Mouse (Mus musculus): ENCODE data around the gene Aak1. TPM values are rescaled to one million over a fixed set of nuclear protein-coding genes. Genes with fewer than 3 reads are reported as not detected.

Aak1 gene
- polyA plus RNA-seq, 1 experiment from 2014 or later: 37.3 TPM

- peaks cover 10% of the 10 kb centered on the region for H3K4me1 ChIP-seq (replicated peaks)
- H3K9ac ChIP-seq: no peak overlapping the region
- no peak for ATAC-seq (ENCODE audit: low read depth)
- H3K4me2 ChIP-seq: no peak overlapping the region
- H3K27me3 ChIP-seq: peaks cover 9% of the 10 kb centered on the region; the same call in 1 of the 2 replicates
- H3K4me3 ChIP-seq: no peak overlapping the region
- H3K9me3 ChIP-seq: no peaks in the 10 kb centered on the region
- no peak overlapping the region for H3K27ac ChIP-seq (replicated peaks)
- no peaks in the 10 kb centered on the region for H3K36me3 ChIP-seq
- 68% methylated on average over 7 of the region's 7 CpGs for WGBS
These were observed 28.6 kb upstream of the Aak1 start for GRCm38 (mm10) chr6:86820690-86821089.

- Histone ChIP-seq H3K4me2 (peak overlapping the region; percentile 49), H3K36me3 (no peaks in the 10 kb centered on the region), H3K27ac (replicated peaks) (no peak overlapping the region), H3K27me3 (peaks cover 9% of the 10 kb centered on the region; the same call in 1 of the 2 replicates), H3K9ac (peak overlapping the region; percentile 57), H3K4me1 (replicated peaks) (peaks cover 10% of the 10 kb centered on the region), H3K9me3 (no peaks in the 10 kb centered on the region), H3K4me3 (peak overlapping the region; percentile 13)
- ATAC-seq (ENCODE audit: low read depth): peak; percentile 43; the same call in 1 of the 2 replicates
- WGBS: 6% methylated on average over 19 of the region's 19 CpGs
These were observed 26.8 kb upstream of the Aak1 start for GRCm38 (mm10) chr6:86822285-86823050.

- no peak overlapping the region for H3K9ac ChIP-seq
- no peaks in the 10 kb centered on the region for H3K36me3 ChIP-seq
- 44% methylated on average over 9 of the region's 9 CpGs for WGBS
- H3K27ac ChIP-seq (replicated peaks): no peak overlapping the region
- peak overlapping the region; percentile 13; the same call in 1 of the 2 replicates for H3K4me3 ChIP-seq
- H3K4me1 ChIP-seq (replicated peaks): peaks cover 10% of the 10 kb centered on the region
- H3K4me2 ChIP-seq: peak overlapping the region; percentile 49
- H3K27me3 ChIP-seq: peaks cover 9% of the 10 kb centered on the region; the same call in 1 of the 2 replicates
- no peaks in the 10 kb centered on the region for H3K9me3 ChIP-seq
- no peak for ATAC-seq (ENCODE audit: low read depth)
These were observed 26.3 kb upstream of the Aak1 start for GRCm38 (mm10) chr6:86823051-86823431.

GRCm38 (mm10) chr6:86823824-86824223, 25.5 kb upstream of the Aak1 start:
- H3K27ac ChIP-seq (replicated peaks): no peak overlapping the region
- H3K36me3 ChIP-seq: no peaks in the 10 kb centered on the region
- H3K4me1 ChIP-seq (replicated peaks): peaks cover 10% of the 10 kb centered on the region
- no peaks in the 10 kb centered on the region for H3K9me3 ChIP-seq
- no peak overlapping the region for H3K4me3 ChIP-seq
- peaks cover 9% of the 10 kb centered on the region; the same call in 1 of the 2 replicates for H3K27me3 ChIP-seq
- ATAC-seq (ENCODE audit: low read depth): no peak
- WGBS: 49% methylated on average over 10 of the region's 10 CpGs
- no peak overlapping the region for H3K9ac ChIP-seq
- no peak overlapping the region for H3K4me2 ChIP-seq

GRCm38 (mm10) chr6:86824401-86824800, 24.9 kb upstream of the Aak1 start:
- Histone ChIP-seq H3K4me3 (no peak overlapping the region), H3K4me1 (replicated peaks) (peaks cover 10% of the 10 kb centered on the region), H3K9ac (no peak overlapping the region), H3K36me3 (no peaks in the 10 kb centered on the region), H3K27me3 (peaks cover 9% of the 10 kb centered on the region; the same call in 1 of the 2 replicates), H3K4me2 (no peak overlapping the region), H3K9me3 (no peaks in the 10 kb centered on the region), H3K27ac (replicated peaks) (no peak overlapping the region)
- WGBS: 91% methylated on average over 7 of the region's 7 CpGs
- ATAC-seq (ENCODE audit: low read depth): no peak

- H3K9ac ChIP-seq: no peak overlapping the region
- no peak for ATAC-seq (ENCODE audit: low read depth)
- H3K9me3 ChIP-seq: no peaks in the 10 kb centered on the region
- H3K36me3 ChIP-seq: no peaks in the 10 kb centered on the region
- no peak overlapping the region for H3K4me3 ChIP-seq
- H3K4me2 ChIP-seq: no peak overlapping the region
- peaks cover 6% of the 10 kb centered on the region for H3K4me1 ChIP-seq (replicated peaks)
- WGBS: 91% methylated on average over 2 of the region's 2 CpGs
- H3K27ac ChIP-seq (replicated peaks): no peak overlapping the region
- H3K27me3 ChIP-seq: peaks cover 9% of the 10 kb centered on the region; the same call in 1 of the 2 replicates
These were observed 21.9 kb upstream of the Aak1 start for GRCm38 (mm10) chr6:86827432-86827831.

- Histone ChIP-seq H3K9me3 (no peaks in the 10 kb centered on the region), H3K4me3 (no peak overlapping the region), H3K36me3 (no peaks in the 10 kb centered on the region), H3K4me2 (no peak overlapping the region), H3K27ac (replicated peaks) (no peak overlapping the region), H3K27me3 (no peaks in the 10 kb centered on the region), H3K9ac (no peak overlapping the region), H3K4me1 (replicated peaks) (no peaks in the 10 kb centered on the region)
- 85% methylated on average over 6 of the region's 6 CpGs for WGBS
- ATAC-seq (ENCODE audit: low read depth): no peak
These were observed 19.5 kb upstream of the Aak1 start for GRCm38 (mm10) chr6:86829768-86830167.

GRCm38 (mm10) chr6:86830738-86831500, 18.4 kb upstream of the Aak1 start:
- no peaks in the 10 kb centered on the region for H3K27me3 ChIP-seq
- ATAC-seq (ENCODE audit: low read depth): no peak
- H3K4me1 ChIP-seq (replicated peaks): no peaks in the 10 kb centered on the region
- H3K4me3 ChIP-seq: no peak overlapping the region
- no peaks in the 10 kb centered on the region for H3K36me3 ChIP-seq
- WGBS: 79% methylated on average over 10 of the region's 10 CpGs
- H3K9me3 ChIP-seq: no peaks in the 10 kb centered on the region
- 0 out of 2 replicates have a peak overlapping the region, but pooled peaks have one; percentile 2 for H3K27ac ChIP-seq (replicated peaks)
- no peak overlapping the region for H3K9ac ChIP-seq
- no peak overlapping the region for H3K4me2 ChIP-seq

GRCm38 (mm10) chr6:86832802-86833502, 16.4 kb upstream of the Aak1 start:
- no peaks in the 10 kb centered on the region for H3K4me1 ChIP-seq (replicated peaks)
- H3K4me2 ChIP-seq: no peak overlapping the region
- no peaks in the 10 kb centered on the region for H3K9me3 ChIP-seq
- H3K27me3 ChIP-seq: no peaks in the 10 kb centered on the region
- H3K36me3 ChIP-seq: no peaks in the 10 kb centered on the region
- H3K9ac ChIP-seq: no peak overlapping the region
- WGBS: 87% methylated on average over 13 of the region's 13 CpGs
- no peak overlapping the region for H3K4me3 ChIP-seq
- ATAC-seq (ENCODE audit: low read depth): no peak
- H3K27ac ChIP-seq (replicated peaks): no peak overlapping the region

GRCm38 (mm10) chr6:86839089-86839488, 10.2 kb upstream of the Aak1 start:
- WGBS: 78% methylated on average over 2 of the region's 2 CpGs
- H3K4me2 ChIP-seq: no peak overlapping the region
- no peaks in the 10 kb centered on the region for H3K27me3 ChIP-seq
- H3K9me3 ChIP-seq: no peaks in the 10 kb centered on the region
- no peak overlapping the region for H3K4me3 ChIP-seq
- no peaks in the 10 kb centered on the region for H3K4me1 ChIP-seq (replicated peaks)
- H3K27ac ChIP-seq (replicated peaks): no peak overlapping the region
- H3K36me3 ChIP-seq: no peaks in the 10 kb centered on the region
- no peak overlapping the region for H3K9ac ChIP-seq
- no peak for ATAC-seq (ENCODE audit: low read depth)

- WGBS: 59% methylated on average over 3 of the region's 3 CpGs
- H3K27ac ChIP-seq (replicated peaks): no peak overlapping the region
These were observed 7.4 kb upstream of the Aak1 start for GRCm38 (mm10) chr6:86841949-86842348.

GRCm38 (mm10) chr6:86843636-86844035, 5.7 kb upstream of the Aak1 start:
- ATAC-seq (ENCODE audit: low read depth): no peak
- no peak overlapping the region for H3K4me3 ChIP-seq
- WGBS: 86% methylated on average over 3 of the region's 3 CpGs

More at GRCm38 (mm10) chr6:86841949-86842348, 7.4 kb upstream of the Aak1 start:
- Histone ChIP-seq H3K9me3 (no peaks in the 10 kb centered on the region), H3K4me1 (replicated peaks) (no peaks in the 10 kb centered on the region), H3K9ac (no peak overlapping the region), H3K27me3 (no peaks in the 10 kb centered on the region), H3K4me2 (no peak overlapping the region), H3K36me3 (no peaks in the 10 kb centered on the region), H3K4me3 (no peak overlapping the region)
- no peak for ATAC-seq (ENCODE audit: low read depth)

More at GRCm38 (mm10) chr6:86843636-86844035, 5.7 kb upstream of the Aak1 start:
- Histone ChIP-seq H3K4me2 (no peak overlapping the region), H3K4me1 (replicated peaks) (peaks cover 10% of the 10 kb centered on the region), H3K27ac (replicated peaks) (no peak overlapping the region), H3K9ac (no peak overlapping the region), H3K36me3 (no peaks in the 10 kb centered on the region), H3K27me3 (no peaks in the 10 kb centered on the region), H3K9me3 (no peaks in the 10 kb centered on the region)

All from neural tube, embryonic 13.5 days (tissue).